Mouse (Mus musculus) cerebral cortex, adult 2 months (tissue): ENCODE data around the gene Cep97.

Experiments
- WGBS: fragments of 180-500 bp; shearing (Covaris S2); methylation state at CpG from one replicate; pipeline ENCODE4 v1.1.7; 2018; 5-methylcytosine and 5-hydroxymethylcytosine counted together

The Cep97 gene

DNA sequence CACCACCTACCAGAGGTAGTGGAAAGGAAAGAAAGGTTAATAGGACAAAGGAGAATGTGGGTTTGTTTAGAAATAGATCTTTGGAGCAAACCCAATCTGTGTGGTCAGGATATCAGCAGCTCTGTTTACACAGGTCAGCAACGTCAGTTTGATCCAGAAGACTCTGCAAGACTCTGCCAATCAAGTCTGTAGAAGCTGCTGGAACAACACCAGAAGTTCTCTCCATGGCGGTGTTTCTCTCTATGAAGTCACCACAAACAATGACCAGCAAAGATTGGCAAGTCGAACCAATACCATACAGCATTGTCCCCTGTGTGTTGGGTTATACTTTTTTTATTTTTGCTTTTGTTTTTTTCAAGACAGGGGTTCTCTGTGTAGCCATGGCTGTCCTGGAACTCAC, 12.6 kb upstream of the Cep97 start:
- WGBS = 72% methylated on average over 3 of the region's 3 CpGs

DNA sequence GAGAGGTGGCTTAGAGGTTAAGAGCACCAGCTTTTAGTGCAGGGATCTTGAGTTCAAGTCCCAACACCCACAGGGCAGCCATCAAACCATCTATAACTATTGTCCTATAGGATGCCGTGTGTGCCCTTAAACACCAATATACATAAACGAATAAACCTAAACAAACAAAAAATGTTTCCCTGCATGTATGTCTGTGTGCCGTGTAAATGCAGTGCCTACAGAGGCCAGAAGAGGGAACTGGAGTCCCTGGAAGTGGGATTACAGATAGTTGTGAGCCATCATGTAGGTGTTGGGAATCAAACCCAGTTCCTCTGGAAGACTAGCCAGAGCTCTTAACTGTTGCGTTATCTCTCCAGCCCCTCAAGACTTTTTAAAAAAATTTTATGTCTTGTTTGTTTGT, 6.1 kb upstream of the Cep97 start:
- 93% methylated on average over 4 of the region's 4 CpGs for WGBS

DNA sequence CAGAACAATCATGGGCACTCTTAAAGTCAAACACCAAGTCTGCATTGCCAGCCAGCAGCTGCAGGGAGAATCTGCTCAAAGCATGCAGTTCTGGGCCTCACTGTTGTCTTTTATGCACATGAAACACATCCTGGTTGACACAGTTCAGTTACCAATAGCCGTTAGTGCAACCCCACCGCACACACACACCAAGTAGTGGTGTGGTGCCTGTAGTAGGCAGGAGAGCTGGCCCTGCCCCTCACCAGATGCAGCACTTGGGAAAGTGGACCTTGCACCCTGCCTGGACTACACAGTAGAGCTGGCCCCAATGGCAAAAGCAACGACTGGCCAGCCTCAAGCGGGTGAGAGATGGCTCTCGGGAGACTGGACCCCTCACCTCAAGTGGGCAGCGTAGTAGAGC, 5.0 kb upstream of the Cep97 start:
- 90% methylated on average over 6 of the region's 6 CpGs for WGBS

DNA sequence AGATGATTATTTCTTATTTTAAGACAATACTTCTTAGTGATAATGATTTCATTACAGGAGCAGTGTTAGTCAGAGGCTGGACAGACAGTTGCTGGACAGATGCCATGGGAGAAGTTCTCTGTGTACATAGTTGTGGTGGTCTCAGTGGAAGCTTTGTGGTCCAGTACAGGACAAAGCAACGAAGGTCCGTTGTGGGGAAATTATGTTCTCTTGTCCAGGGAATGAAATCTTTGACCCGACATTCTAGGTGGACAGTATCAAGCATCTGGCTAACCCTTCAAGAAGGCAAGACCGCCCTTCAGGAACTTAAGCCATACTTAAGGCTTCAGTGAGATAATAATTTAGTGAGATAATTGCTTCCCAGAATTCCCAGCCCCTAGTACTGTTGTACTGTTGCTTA, 4.1 kb upstream of the Cep97 start:
- WGBS = 89% methylated on average over 4 of the region's 4 CpGs

DNA sequence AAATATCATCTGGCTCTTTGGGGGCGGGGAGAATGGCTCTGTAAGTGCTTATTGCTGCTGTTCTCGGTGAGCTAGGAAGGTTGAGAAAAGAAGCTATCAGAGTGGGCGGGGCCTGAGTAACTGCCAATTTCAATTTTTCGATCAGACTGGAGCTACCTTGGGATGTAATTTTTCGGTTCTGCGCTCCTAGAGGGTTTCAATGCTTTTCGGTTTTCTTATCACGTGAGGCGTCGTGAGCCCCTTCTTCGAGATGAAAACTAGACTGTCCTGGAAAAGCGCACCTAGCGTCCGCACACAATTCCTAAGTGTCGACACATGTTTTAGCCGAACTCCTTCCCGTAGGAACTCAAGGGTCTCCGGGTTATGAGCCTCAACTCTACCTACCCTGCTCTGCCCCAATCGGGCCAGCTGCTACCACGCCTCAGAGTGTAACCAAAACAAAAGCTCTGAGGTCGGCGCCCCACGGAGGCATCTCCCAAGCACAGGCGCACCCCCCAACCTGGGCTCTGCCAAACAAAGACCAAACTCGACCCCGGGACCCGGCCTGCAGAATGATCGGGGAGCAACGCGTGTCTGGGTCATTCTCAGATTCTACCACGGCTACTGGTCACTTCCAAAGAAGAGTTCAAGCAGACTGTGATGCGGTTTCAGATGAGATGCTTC, 843 bp downstream of the Cep97 start:
- WGBS = under 1% methylated on average over 32 of the region's 32 CpGs

GRCm38 (mm10) chr16:55924010-55924409, 10.6 kb downstream of the Cep97 start:
- 91% methylated on average over 4 of the region's 4 CpGs for WGBS

- 80% methylated on average over 10 of the region's 10 CpGs for WGBS
Observed at GRCm38 (mm10) chr16:55922079-55922478, 12.6 kb downstream of the Cep97 start.

DNA sequence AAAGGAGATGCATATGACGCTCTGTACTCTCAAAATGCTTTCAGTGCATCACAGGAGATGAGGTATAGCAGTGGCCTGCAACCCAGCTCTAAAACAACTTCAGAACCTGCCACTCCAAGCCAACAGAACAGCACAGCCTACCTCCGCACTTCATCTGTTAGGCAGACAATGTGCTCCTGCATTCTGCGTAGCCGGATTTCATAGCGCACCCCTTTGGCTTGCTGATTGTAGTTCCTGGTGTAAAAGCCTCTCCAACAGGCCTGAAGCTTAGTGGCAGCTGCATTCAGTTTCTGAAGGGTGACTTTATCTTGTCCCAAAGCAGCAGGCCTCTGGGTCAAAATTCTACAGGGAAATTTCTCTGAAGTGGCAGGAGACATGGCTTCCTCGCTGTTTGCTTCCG, 19.9 kb downstream of the Cep97 start:
- WGBS = 94% methylated on average over 7 of the region's 7 CpGs

DNA sequence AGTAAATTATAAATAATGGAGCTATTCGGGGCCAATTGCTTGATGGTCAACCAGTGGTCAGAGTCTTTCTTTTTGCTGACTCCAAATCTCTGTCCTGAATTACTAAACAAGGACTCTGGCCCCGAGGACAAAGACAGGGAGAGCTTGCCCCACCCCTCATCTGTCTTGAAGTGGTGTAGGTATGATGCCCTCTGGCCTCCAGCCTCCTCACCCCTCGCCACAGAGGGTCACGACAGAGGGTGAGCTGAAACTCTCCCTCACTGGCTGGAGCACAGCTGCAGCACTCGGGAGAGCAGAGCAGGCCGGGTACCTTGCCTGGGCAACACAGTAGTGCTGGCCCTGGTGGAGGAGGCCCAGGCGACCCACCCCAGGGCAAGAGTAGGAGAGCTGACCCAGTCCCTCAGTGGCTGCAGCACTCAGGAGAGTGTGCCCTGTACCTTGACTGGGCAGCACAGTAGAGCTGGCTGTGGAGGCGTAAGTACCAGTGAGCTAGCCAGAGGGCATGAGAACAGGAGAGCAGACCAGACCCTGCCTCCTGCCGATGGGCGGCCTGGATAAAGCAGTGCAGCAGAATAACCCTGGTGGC, 24.4 kb downstream of the Cep97 start:
- WGBS = 94% methylated on average over 10 of the region's 10 CpGs

- WGBS = 82% methylated on average over 5 of the region's 5 CpGs
Observed at GRCm38 (mm10) chr16:55906928-55907679, 27.6 kb downstream of the Cep97 start.

- 92% methylated on average over 25 of the region's 25 CpGs for WGBS
Observed at GRCm38 (mm10) chr16:55905370-55905769, 29.3 kb downstream of the Cep97 start.

DNA sequence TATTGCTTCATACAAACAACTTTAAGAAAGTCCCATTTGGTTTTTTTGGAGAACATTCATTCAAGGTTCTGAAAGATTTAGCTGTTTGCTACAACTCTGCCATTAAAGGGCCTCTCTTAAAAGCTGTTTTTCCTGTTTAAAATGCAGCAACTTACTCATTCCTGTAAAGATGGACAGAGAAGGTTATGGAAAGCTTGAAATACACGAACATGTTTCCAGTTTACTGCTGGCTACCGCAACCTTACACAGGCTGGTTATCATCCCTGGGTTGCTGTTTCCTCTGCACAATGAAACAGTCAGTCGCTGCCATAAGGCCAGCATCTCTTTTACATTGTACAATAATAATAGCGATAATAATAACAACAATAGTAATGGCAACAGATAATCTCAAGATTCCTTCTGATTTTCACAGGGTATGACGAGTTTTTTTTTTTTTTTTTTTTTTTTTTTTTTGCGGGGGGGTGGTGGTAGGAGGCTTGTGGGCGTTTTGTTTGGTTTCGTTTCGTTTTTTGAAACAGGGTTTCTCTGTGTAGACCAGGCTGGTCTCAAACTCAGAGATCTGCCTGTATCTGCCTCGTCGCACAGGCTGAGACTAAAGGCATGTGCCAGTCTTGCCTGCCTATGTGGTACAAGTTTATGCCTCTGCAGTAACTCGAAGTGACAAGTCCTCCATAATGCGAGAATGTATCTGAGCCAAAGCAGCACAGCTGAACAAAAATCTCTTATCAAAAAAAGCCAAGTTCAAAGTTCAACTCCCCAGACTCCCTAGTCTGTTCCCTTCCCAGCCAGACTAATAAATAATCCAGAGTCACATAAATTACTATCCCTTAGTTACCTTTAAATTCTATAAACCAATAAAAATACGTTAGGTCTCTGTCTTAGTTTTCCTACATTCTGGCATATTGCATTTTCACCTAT, 32.6 kb downstream of the Cep97 start:
- WGBS = 83% methylated on average over 14 of the region's 14 CpGs

- 68% methylated on average over 9 of the region's 9 CpGs for WGBS
Observed at GRCm38 (mm10) chr16:55898385-55899002, 36.2 kb downstream of the Cep97 start.

- 1% methylated on average over 9 of the region's 9 CpGs for WGBS
Observed at GRCm38 (mm10) chr16:55895651-55896095, 39.0 kb downstream of the Cep97 start.

- WGBS = under 1% methylated on average over 70 of the region's 74 CpGs
Observed at GRCm38 (mm10) chr16:55894893-55895650, 39.6 kb downstream of the Cep97 start, which contains the start of gene Nxpe3. Gene Nxpe3 (minus strand): TSS chr16:55895285.

DNA sequence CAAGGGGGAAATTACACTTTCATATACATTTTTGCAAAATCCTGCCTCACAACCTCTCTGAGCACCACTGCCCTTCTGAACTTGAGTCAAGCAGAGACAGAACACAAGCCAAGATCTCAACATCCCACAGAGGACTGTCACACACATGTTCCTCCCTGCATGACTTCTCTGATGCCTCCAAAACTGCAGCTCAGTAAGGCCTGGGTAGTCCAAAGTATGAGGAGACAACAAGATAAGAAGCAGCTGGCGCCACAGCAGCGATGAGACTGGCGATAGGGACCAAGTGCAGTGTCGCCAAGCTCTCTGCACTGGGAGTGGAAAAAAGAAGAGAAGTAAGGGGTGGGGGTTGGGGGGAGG, 40.1 kb downstream of the Cep97 start:
- 2% methylated on average over 4 of the region's 4 CpGs for WGBS

- WGBS = 91% methylated on average over 8 of the region's 8 CpGs
Observed at GRCm38 (mm10) chr16:55893410-55894107, 41.1 kb downstream of the Cep97 start.

DNA sequence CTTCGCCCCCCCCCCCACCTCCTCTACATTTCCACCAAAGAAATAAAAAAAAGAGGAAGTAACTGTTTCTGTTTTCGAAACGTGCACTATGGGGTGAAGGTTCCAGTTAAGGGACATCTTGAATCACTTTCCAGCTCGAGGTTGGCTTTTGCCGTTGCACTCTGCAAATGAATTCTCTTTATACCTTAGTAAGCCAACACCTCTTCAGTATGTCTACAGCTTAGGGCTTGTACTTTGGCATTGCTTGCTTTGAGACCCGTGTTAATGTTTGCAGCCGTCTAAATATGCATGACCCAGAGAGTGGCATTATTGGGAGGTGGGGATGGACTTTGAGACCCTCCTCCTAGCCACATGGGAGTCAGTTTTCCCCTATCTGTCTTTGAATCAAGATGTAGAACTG, 42.2 kb downstream of the Cep97 start:
- 71% methylated on average over 7 of the region's 7 CpGs for WGBS

DNA sequence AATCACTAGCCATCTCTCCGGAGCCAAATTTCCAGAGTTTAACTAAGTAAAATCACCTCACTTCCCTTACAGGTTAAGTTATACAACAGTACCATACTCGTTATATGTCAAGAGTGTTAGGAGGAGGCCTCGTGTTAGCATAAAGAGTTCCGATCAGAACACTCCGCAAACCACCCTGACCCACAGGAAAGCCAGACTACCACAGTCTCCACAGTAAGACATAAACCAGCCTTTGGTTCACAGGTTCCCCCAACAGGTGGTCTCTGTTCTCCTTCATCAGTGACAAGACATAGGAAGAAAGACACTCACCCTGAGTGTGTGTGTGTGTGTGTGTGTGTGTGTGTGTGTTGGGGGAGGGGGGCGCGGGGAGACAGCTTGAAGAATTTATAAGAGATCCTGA, 43.3 kb downstream of the Cep97 start:
- 98% methylated on average over 7 of the region's 7 CpGs for WGBS
